Mouse (Mus musculus) liver, embryonic 14.5 days (tissue): Measurements from ENCODE around the gene Jmjd1c. TPM values are rescaled to one million over a fixed set of nuclear protein-coding genes. Genes with fewer than 3 reads are reported as not detected.

Experiments
- ATAC-seq: fragments of 200-750 bp; cut with Nextera tagmentation; 2 replicates; pipeline ENCODE4 v1.8.0; 2017; ENCODE audit warnings: moderate number of reproducible peaks, mild to moderate bottlenecking, moderate library complexity; ENCODE audit not compliant: insufficient read depth
- DNase-seq, 3 experiments: peaks; one replicate each; pipeline ENCODE4 v3.0.0-alpha.2; 2012 to 2013; ENCODE audit warnings: low read depth in 3 of 3, low spot score in 3 of 3
- H3K27ac ChIP-seq: fragments of 300-500 bp; sonication (generic); 2 replicates; pipeline ENCODE4 v1.5.1; 2014; ENCODE audit warnings: moderate library complexity, mild to moderate bottlenecking, control low read depth, inconsistent platforms
- H3K27me3 ChIP-seq: fragments of 300-500 bp; sonication (generic); 2 replicates; pipeline ENCODE4 v1.6.1; 2014; ENCODE audit warnings: mild to moderate bottlenecking, low read length, moderate library complexity; ENCODE audit not compliant: control insufficient read depth, insufficient read depth
- H3K36me3 ChIP-seq: fragments of 300-500 bp; sonication (generic); replicated peaks from 2 replicates; pipeline ENCODE4 v1.6.1; 2014; ENCODE audit warnings: low read depth; ENCODE audit not compliant: control insufficient read depth, insufficient read depth
- H3K4me1 ChIP-seq, 2 experiments: fragments of 200-500 bp in 1 of 2; fragments of 300-500 bp in 1 of 2; sonication (generic) in 1 of 2; replicated peaks; 2 replicates each; pipeline ENCODE4 v1.6.1; 2012 to 2014; ENCODE audit warnings: antibody characterized with exemption in 1 of 2, inconsistent platforms in 1 of 2, low read length in 1 of 2; ENCODE audit not compliant: control insufficient read depth in 2 of 2, insufficient read depth in 2 of 2
- H3K4me2 ChIP-seq: fragments of 300-500 bp; sonication (generic); 2 replicates; pipeline ENCODE4 v1.6.1; 2014; ENCODE audit warnings: low read depth, mild to moderate bottlenecking, control low read depth, moderate library complexity
- H3K4me3 ChIP-seq, 2 experiments: fragments of 200-500 bp in 1 of 2; fragments of 300-500 bp in 1 of 2; sonication (generic) in 1 of 2; 2 replicates each; pipeline ENCODE4 v1.5.1; 2012 to 2014; ENCODE audit warnings: low read depth in 2 of 2, low read length in 2 of 2, mild to moderate bottlenecking in 2 of 2, control low read depth in 1 of 2, inconsistent platforms in 1 of 2, moderate library complexity in 1 of 2; ENCODE audit not compliant: insufficient read depth in 1 of 2
- H3K9ac ChIP-seq: fragments of 300-500 bp; sonication (generic); replicated peaks from 2 replicates; pipeline ENCODE4 v1.6.1; 2014; ENCODE audit warnings: mild to moderate bottlenecking, control low read depth, moderate library complexity
- H3K9me3 ChIP-seq: fragments of 300-500 bp; sonication (generic); 2 replicates; pipeline ENCODE4 v1.6.1; 2016; ENCODE audit warnings: low read length, mixed read lengths; ENCODE audit not compliant: control insufficient read depth
- CTCF ChIP-seq: IDR thresholded peaks from 2 replicates; pipeline ENCODE4 v1.5.1; 2016; ENCODE audit warnings: antibody characterized with exemption, low read depth, control low read depth
- EP300 ChIP-seq: IDR thresholded peaks from 2 replicates; pipeline ENCODE4 v1.6.1; 2016; ENCODE audit warnings: antibody characterized with exemption, low read depth
- WGBS: fragments of 180-500 bp; shearing (Covaris S2); extraction: QIAGEN DNeasy Blood & Tissue Kit; methylation state at CpG from one replicate; pipeline ENCODE4 v1.1.7; 2014; ENCODE audit not compliant: insufficient replicate concordance; 5-methylcytosine and 5-hydroxymethylcytosine counted together
- polyA plus RNA-seq, 2 experiments: library from polyadenylated mRNA; depleted of rRNA in 1 of 2; stranded (reverse) in 1 of 2; unstranded in 1 of 2; fragments of >200 nt; fragmentation: Nextera tagmentation in 1 of 2; extraction: Ambion mirVana in 1 of 2; gene quantifications; 2 replicates each; pipeline versions ENCODE4 v1.2.1 to v1.2.3; 2012 to 2014

Gene Jmjd1c
- polyA plus RNA-seq, 2 experiments, result 6.5 to 8.7 TPM

GRCm38 (mm10) chr10:67079030-67079429 is 16.9 kb upstream of the Jmjd1c start:
- Histone ChIP-seq H3K4me2 (no peak overlapping the region), H3K4me3 (no peak overlapping the region), H3K4me1 (peaks cover 5 to 10% of the 10 kb centered on the region in 2 experiments), H3K27ac (no peak overlapping the region), H3K9ac (no peak overlapping the region; the same call in 1 of the 2 replicates), H3K27me3 (no peaks in the 10 kb centered on the region), H3K36me3 (no peaks in the 10 kb centered on the region), H3K9me3 (no peaks in the 10 kb centered on the region)
- WGBS, result 48% methylated on average over 4 of the region's 4 CpGs
- DNase-seq (no peak), ATAC-seq (no peak)
- TF ChIP-seq EP300, result no peak
- TF ChIP-seq CTCF, result no peak

GRCm38 (mm10) chr10:67081206-67082007 is 14.5 kb upstream of the Jmjd1c start:
- H3K27me3 ChIP-seq, result no peaks in the 10 kb centered on the region
- H3K27ac ChIP-seq, result no peak overlapping the region
- no peak overlapping the region for H3K4me2 ChIP-seq
- H3K36me3 ChIP-seq, result no peaks in the 10 kb centered on the region
- H3K9me3 ChIP-seq, result no peaks in the 10 kb centered on the region
- H3K9ac ChIP-seq, result no peak overlapping the region
- no peak for TF ChIP-seq CTCF
- no peak for TF ChIP-seq EP300
- ATAC-seq, result no peak
- no peak overlapping the region for H3K4me3 ChIP-seq
- H3K4me1 ChIP-seq, result peaks cover 5 to 10% of the 10 kb centered on the region in 2 experiments
- WGBS, result 76% methylated on average over 18 of the region's 18 CpGs
- DNase-seq, result no peak

- WGBS, result 63% methylated on average over 4 of the region's 4 CpGs
Observed at GRCm38 (mm10) chr10:67082531-67082930, 13.4 kb upstream of the Jmjd1c start.

GRCm38 (mm10) chr10:67083446-67084166 is 12.3 kb upstream of the Jmjd1c start:
- WGBS, result 73% methylated on average over 10 of the region's 10 CpGs
- Histone ChIP-seq H3K4me1 (peaks cover 4 to 6% of the 10 kb centered on the region in 2 experiments), H3K27me3 (no peaks in the 10 kb centered on the region), H3K36me3 (no peaks in the 10 kb centered on the region), H3K9me3 (no peaks in the 10 kb centered on the region), H3K4me3 (no peak overlapping the region), H3K4me2 (no peak overlapping the region), H3K27ac (no peak overlapping the region), H3K9ac (no peak overlapping the region)
- DNase-seq (no peak), ATAC-seq (no peak)
- no peak for TF ChIP-seq CTCF
- no peak for TF ChIP-seq EP300

More at GRCm38 (mm10) chr10:67082531-67082930, 13.4 kb upstream of the Jmjd1c start:
- no peaks in the 10 kb centered on the region for H3K36me3 ChIP-seq
- H3K27ac ChIP-seq, result no peak overlapping the region
- DNase-seq (no peak), ATAC-seq (no peak)
- no peak overlapping the region for H3K4me2 ChIP-seq
- H3K27me3 ChIP-seq, result no peaks in the 10 kb centered on the region
- H3K4me1 ChIP-seq, result peaks cover 5 to 10% of the 10 kb centered on the region in 2 experiments
- H3K9me3 ChIP-seq, result no peaks in the 10 kb centered on the region
- H3K9ac ChIP-seq, result no peak overlapping the region
- TF ChIP-seq EP300, result no peak
- TF ChIP-seq CTCF, result no peak
- H3K4me3 ChIP-seq, result no peak overlapping the region

GRCm38 (mm10) chr10:67085124-67085523 is 10.8 kb upstream of the Jmjd1c start:
- no peak overlapping the region for H3K4me3 ChIP-seq
- WGBS, result 74% methylated on average over 10 of the region's 10 CpGs
- ATAC-seq, result no peak
- DNase-seq, result no peak
- TF ChIP-seq EP300 (no peak), CTCF (no peak)
- no peaks in the 10 kb centered on the region for H3K36me3 ChIP-seq
- H3K4me2 ChIP-seq, result no peak overlapping the region
- H3K27ac ChIP-seq, result no peak overlapping the region
- no peak overlapping the region for H3K9ac ChIP-seq
- H3K4me1 ChIP-seq, result 0 out of 4 replicates have a peak, but pooled peaks cover 0 to 1% of the 10 kb centered on the region in 2 experiments
- no peaks in the 10 kb centered on the region for H3K27me3 ChIP-seq
- H3K9me3 ChIP-seq, result no peaks in the 10 kb centered on the region
